Mouse (Mus musculus) kidney, postnatal 25 days (tissue): Measurements from ENCODE around the gene Arhgef38.

Experiments
- DNase-seq, 2 experiments: peaks; one replicate each; pipeline ENCODE4 v3.0.0; 2021; ENCODE audit warnings: mixed read lengths in 2 of 2

The Arhgef38 gene

GRCm38 (mm10) chr3:133163913-133164406 is 70.8 kb downstream of the Arhgef38 start:
- DNase-seq = no peak

GRCm38 (mm10) chr3:133163174-133163573 is 71.6 kb downstream of the Arhgef38 start:
- DNase-seq = no peak

GRCm38 (mm10) chr3:133161407-133161806 is 73.3 kb downstream of the Arhgef38 start:
- no peak for DNase-seq

GRCm38 (mm10) chr3:133158260-133158659 is 76.5 kb downstream of the Arhgef38 start:
- DNase-seq = peak; percentile 49 to 63

GRCm38 (mm10) chr3:133154683-133155082 is 80.1 kb downstream of the Arhgef38 start:
- DNase-seq = no peak

GRCm38 (mm10) chr3:133153629-133154028 is 81.1 kb downstream of the Arhgef38 start:
- no peak for DNase-seq

GRCm38 (mm10) chr3:133152831-133153230 is 81.9 kb downstream of the Arhgef38 start:
- no peak for DNase-seq

- no peak for DNase-seq
These were observed 83.1 kb downstream of the Arhgef38 start for GRCm38 (mm10) chr3:133151629-133152028.

GRCm38 (mm10) chr3:133144511-133145147 is 90.1 kb downstream of the Arhgef38 start:
- no peak for DNase-seq

- no peak for DNase-seq
These were observed 92.9 kb downstream of the Arhgef38 start for GRCm38 (mm10) chr3:133141877-133142276.

- DNase-seq = no peak
These were observed 102.1 kb downstream of the Arhgef38 start for GRCm38 (mm10) chr3:133132611-133133010.

GRCm38 (mm10) chr3:133131372-133131771 is 103.4 kb downstream of the Arhgef38 start:
- DNase-seq = no peak

GRCm38 (mm10) chr3:133113281-133113680 is 121.5 kb downstream of the Arhgef38 start:
- no peak for DNase-seq

GRCm38 (mm10) chr3:133111741-133112140 is 123.0 kb downstream of the Arhgef38 start:
- peak; percentile 30 to 57 for DNase-seq

- no peak for DNase-seq
These were observed 124.9 kb downstream of the Arhgef38 start for GRCm38 (mm10) chr3:133109844-133110243.

- DNase-seq = peak; percentile 30 to 41
These were observed 126.0 kb downstream of the Arhgef38 start for GRCm38 (mm10) chr3:133108731-133109130.

- no peak for DNase-seq
These were observed 130.3 kb downstream of the Arhgef38 start for GRCm38 (mm10) chr3:133104436-133104835.

GRCm38 (mm10) chr3:133103768-133104167 is 131.0 kb downstream of the Arhgef38 start:
- DNase-seq = no peak

GRCm38 (mm10) chr3:133098909-133099308 is 135.8 kb downstream of the Arhgef38 start:
- DNase-seq = no peak

- no peak for DNase-seq
These were observed 136.4 kb downstream of the Arhgef38 start for GRCm38 (mm10) chr3:133098336-133098735.

- DNase-seq = no peak
These were observed 136.8 kb downstream of the Arhgef38 start for GRCm38 (mm10) chr3:133097936-133098335.

GRCm38 (mm10) chr3:133094305-133094704 is 140.4 kb downstream of the Arhgef38 start:
- no peak for DNase-seq

GRCm38 (mm10) chr3:133092936-133093335 is 141.8 kb downstream of the Arhgef38 start:
- no peak for DNase-seq

- DNase-seq = no peak
These were observed 142.4 kb downstream of the Arhgef38 start for GRCm38 (mm10) chr3:133092274-133092853.
